Mouse (Mus musculus): ENCODE results near the gene Napsa. TPM values are rescaled to one million over a fixed set of nuclear protein-coding genes. Genes with fewer than 3 reads are reported as not detected.
A peak's percentile ranks its signal among the peaks of the same experiment; 100 is the strongest.

Gene Napsa
- polyA plus RNA-seq, 1 experiment, result 0.26 TPM

DNA sequence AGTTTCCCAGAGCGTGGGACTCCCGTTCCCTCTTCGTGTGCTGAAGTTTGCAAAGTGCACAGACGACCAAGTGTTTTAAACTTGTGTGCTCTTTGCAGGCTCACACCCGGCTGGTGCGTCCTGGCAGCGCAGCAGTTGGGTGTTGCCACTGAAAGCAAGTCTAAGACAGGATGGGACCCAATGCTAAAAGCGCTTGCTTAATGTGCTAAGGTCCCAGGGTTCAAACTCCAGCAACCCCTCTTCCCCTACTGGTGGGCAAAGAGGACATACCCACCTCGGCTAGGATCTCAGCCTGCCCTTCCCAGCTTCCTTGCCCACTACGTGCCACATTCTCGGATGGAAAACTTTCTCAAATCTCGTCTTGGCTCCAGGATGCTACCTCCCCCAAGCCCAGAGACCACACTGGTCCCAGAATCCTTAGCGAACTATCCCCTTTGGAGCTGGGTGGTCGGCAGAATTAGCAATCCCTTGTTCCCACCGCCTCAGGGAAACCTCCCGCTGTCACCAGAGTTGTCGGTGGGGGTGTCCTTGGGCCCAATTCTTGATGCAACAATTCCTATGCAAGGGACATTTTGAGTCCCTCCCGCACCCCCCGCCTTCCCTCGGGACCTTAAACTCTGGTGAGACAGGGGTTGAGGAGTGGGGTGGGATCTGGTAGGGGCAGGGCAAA lies 31.1 kb downstream of the Napsa start:
- 11% methylated on average over 20 of the region's 20 CpGs for WGBS
- H3K27ac ChIP-seq (ENCODE audit: insufficient read depth, low read length), result peak overlapping the region; percentile 32
- no peaks in the 10 kb centered on the region for H3K27me3 ChIP-seq (ENCODE audit: control insufficient read depth, insufficient read depth, low read length)
- H3K4me3 ChIP-seq (replicated peaks; ENCODE audit: insufficient read depth, low read depth, low read length), result no peak overlapping the region
- H3K4me1 ChIP-seq (ENCODE audit: control insufficient read depth, insufficient read depth, low read length), result peaks cover 57% of the 10 kb centered on the region
- TF ChIP-seq CTCF (IDR thresholded peaks at IDR 0.05; ENCODE audit: borderline replicate concordance, insufficient read depth, low read depth, low read length), result no peak
- TF ChIP-seq POLR2A (IDR thresholded peaks at IDR 0.05; ENCODE audit: borderline replicate concordance, insufficient read depth, low read length), result 0 out of 2 replicates have a peak, but pooled peaks have one; percentile 12
- DNase-seq, result peak; percentile 41 to 57

DNA sequence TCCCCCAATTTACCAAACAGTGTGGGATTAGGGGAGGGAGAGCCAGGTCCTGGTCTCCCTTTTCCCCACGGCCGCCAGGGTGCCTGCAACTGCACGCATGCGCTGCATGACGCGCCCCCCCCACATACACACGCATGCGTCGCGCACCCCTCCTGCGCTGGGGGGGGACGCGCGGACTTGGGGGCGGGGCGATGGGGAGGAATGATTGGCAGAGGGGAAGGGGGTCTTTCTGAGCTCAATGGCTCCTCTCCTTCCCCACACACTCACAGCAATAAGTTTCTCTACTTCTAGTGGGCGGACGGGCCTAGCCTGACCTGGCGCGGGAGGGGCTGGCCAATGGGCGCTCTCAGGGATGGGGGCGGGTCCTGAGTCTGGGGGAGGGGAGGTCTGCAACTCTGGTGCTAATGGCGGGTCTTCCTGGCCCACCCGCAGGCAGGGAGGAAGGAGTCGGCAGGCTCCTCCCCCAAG lies 32.0 kb downstream of the Napsa start:
- no peaks in the 10 kb centered on the region for H3K27me3 ChIP-seq (ENCODE audit: control insufficient read depth, insufficient read depth, low read length)

DNA sequence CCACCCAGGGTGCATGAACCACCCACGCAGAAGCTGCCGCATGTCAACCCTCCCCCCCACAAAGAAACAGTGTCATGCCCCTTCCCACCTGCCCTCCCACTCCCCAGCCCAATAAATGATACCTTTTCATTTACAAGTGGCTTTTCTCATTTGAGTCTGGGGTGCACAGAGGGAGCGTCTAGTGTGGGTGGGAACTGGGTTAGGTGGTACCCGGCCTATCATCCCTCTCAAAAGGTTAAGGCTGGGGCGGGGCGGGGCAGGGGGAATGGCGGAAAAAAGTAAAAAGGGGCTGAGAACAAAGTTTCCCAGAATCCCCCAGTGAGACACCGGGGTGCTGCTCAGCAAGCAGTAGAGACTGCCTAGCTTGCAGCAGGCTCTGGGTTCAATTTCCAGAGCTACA lies 32.4 kb downstream of the Napsa start:
- H3K27ac ChIP-seq (ENCODE audit: insufficient read depth, low read length), result no peak overlapping the region
- H3K4me3 ChIP-seq (replicated peaks; ENCODE audit: insufficient read depth, low read depth, low read length), result no peak overlapping the region
- 6% methylated on average over 8 of the region's 8 CpGs for WGBS
- TF ChIP-seq POLR2A (IDR thresholded peaks at IDR 0.05; ENCODE audit: borderline replicate concordance, insufficient read depth, low read length) (no peak), CTCF (IDR thresholded peaks at IDR 0.05; ENCODE audit: borderline replicate concordance, insufficient read depth, low read depth, low read length) (no peak)
- no peaks in the 10 kb centered on the region for H3K27me3 ChIP-seq (ENCODE audit: control insufficient read depth, insufficient read depth, low read length)
- peaks cover 51% of the 10 kb centered on the region for H3K4me1 ChIP-seq (ENCODE audit: control insufficient read depth, insufficient read depth, low read length)
- peak in 1 of 2 experiments; percentile 31 for DNase-seq

More for the DNA sequence above, 32.0 kb downstream of the Napsa start:
- WGBS, result 2% methylated on average over 24 of the region's 25 CpGs
- H3K27ac ChIP-seq (ENCODE audit: insufficient read depth, low read length), result peak overlapping the region; percentile 12; the same call in 1 of the 2 replicates
- peaks cover 55% of the 10 kb centered on the region for H3K4me1 ChIP-seq (ENCODE audit: control insufficient read depth, insufficient read depth, low read length)
- peak; percentile 70 for DNase-seq
- 0 out of 2 replicates have a peak, but pooled peaks have one; percentile 52 for TF ChIP-seq POLR2A (IDR thresholded peaks at IDR 0.05; ENCODE audit: borderline replicate concordance, insufficient read depth, low read length)
- TF ChIP-seq CTCF (IDR thresholded peaks at IDR 0.05; ENCODE audit: borderline replicate concordance, insufficient read depth, low read depth, low read length), result peak; percentile 50; the same call in 1 of the 2 replicates
- H3K4me3 ChIP-seq (replicated peaks; ENCODE audit: insufficient read depth, low read depth, low read length), result no peak overlapping the region

DNA sequence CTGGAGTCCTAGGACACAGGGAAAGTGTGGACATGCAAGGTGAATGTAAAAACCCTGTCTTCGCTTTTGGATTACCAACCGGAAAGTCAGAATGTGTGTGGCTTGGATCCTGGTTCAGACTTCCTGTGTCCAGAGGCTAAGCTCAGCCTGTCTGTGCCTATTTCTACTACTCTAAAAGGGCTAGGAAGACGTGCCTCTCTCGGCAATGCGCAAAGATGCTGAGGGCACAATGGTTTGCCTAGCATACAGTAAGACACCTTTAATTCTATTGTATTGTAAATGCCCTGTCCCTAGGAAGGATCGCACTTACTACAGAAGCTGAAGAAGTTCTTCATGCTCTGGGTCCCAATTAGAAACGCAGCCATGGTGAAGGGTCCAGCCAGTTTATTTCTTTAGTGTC lies 33.3 kb downstream of the Napsa start:
- 0 out of 2 replicates have a peak overlapping the region, but pooled peaks have one; percentile 15 for H3K27ac ChIP-seq (ENCODE audit: insufficient read depth, low read length)
- WGBS, result 42% methylated on average over 7 of the region's 7 CpGs
- peaks cover 42% of the 10 kb centered on the region for H3K4me1 ChIP-seq (ENCODE audit: control insufficient read depth, insufficient read depth, low read length)
- no peak for TF ChIP-seq CTCF (IDR thresholded peaks at IDR 0.05; ENCODE audit: borderline replicate concordance, insufficient read depth, low read depth, low read length)
- no peak for TF ChIP-seq POLR2A (IDR thresholded peaks at IDR 0.05; ENCODE audit: borderline replicate concordance, insufficient read depth, low read length)
- no peak overlapping the region for H3K4me3 ChIP-seq (replicated peaks; ENCODE audit: insufficient read depth, low read depth, low read length)
- no peaks in the 10 kb centered on the region for H3K27me3 ChIP-seq (ENCODE audit: control insufficient read depth, insufficient read depth, low read length)
- peak in 1 of 2 experiments; percentile 44 for DNase-seq

DNA sequence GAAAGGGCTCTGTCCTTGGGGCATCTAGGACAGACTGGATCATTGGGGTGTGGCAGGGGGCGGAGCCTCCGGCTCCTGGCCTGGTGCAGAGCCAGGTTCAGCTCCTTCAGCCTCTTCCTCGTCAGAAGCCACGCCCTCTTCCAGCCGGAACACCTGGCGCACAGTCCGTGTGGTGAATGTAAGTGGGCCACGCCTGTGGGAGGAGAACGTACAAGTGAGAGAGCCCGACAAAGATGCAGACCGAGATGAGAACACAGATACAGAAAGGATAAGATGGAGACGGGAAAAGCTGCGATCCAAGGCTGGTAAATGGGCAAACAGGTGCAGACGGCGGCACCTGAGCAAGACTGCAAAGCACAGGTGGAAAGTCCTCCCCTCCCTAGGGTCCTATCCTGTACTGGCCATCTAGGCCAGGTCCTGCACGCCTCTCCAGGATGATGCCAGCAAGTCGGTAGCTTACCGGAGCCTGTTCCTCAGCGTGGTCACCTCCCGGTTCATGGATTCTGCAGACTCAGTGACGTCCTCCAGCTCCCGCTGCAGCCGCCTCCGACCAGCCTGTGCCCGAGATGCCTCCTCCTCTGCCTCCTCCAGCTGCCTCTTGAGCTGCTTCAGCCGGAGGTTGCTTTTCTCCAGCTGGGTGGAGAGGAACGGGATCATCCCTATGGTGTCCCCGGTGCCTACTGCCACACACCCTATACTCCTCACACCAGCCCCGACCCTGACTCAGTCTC lies 34.2 kb downstream of the Napsa start:
- TF ChIP-seq CTCF (IDR thresholded peaks at IDR 0.05; ENCODE audit: borderline replicate concordance, insufficient read depth, low read depth, low read length), result no peak
- TF ChIP-seq POLR2A (IDR thresholded peaks at IDR 0.05; ENCODE audit: borderline replicate concordance, insufficient read depth, low read length), result no peak
- Histone ChIP-seq H3K27me3 (ENCODE audit: control insufficient read depth, insufficient read depth, low read length) (no peaks in the 10 kb centered on the region), H3K27ac (ENCODE audit: insufficient read depth, low read length) (0 out of 2 replicates have a peak overlapping the region, but pooled peaks have one; percentile 23), H3K4me1 (ENCODE audit: control insufficient read depth, insufficient read depth, low read length) (peaks cover 38% of the 10 kb centered on the region), H3K4me3 (replicated peaks; ENCODE audit: insufficient read depth, low read depth, low read length) (no peak overlapping the region)
- 15% methylated on average over 29 of the region's 29 CpGs for WGBS
- DNase-seq, result peak; percentile 61 to 63

DNA sequence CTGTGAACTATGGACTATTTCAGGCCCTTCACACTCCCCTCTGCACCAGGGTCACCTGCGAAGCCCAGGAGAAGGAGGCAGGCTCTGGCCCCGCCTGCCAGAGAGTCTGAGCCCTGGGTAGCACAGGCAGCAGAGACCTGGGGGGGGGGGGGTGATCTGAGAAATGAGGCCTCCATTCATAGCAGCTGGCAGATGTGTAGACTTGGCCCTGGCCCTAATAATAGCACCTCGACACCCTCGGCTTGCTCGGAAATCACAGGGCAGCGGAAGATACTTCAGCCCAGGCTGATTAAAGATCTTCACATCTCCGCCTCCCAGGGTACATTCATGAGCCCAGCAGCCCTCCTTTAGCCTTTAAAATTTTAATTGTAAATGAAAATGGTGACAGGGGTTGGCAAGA lies 40.0 kb downstream of the Napsa start:
- TF ChIP-seq POLR2A (IDR thresholded peaks at IDR 0.05; ENCODE audit: borderline replicate concordance, insufficient read depth, low read length) (no peak), CTCF (IDR thresholded peaks at IDR 0.05; ENCODE audit: borderline replicate concordance, insufficient read depth, low read depth, low read length) (no peak)
- peaks cover 10% of the 10 kb centered on the region for H3K4me1 ChIP-seq (ENCODE audit: control insufficient read depth, insufficient read depth, low read length)
- H3K27ac ChIP-seq (ENCODE audit: insufficient read depth, low read length), result no peak overlapping the region
- no peaks in the 10 kb centered on the region for H3K27me3 ChIP-seq (ENCODE audit: control insufficient read depth, insufficient read depth, low read length)
- no peak overlapping the region for H3K4me3 ChIP-seq (replicated peaks; ENCODE audit: insufficient read depth, low read depth, low read length)
- WGBS, result 81% methylated on average over 7 of the region's 7 CpGs
- no peak for DNase-seq

DNA sequence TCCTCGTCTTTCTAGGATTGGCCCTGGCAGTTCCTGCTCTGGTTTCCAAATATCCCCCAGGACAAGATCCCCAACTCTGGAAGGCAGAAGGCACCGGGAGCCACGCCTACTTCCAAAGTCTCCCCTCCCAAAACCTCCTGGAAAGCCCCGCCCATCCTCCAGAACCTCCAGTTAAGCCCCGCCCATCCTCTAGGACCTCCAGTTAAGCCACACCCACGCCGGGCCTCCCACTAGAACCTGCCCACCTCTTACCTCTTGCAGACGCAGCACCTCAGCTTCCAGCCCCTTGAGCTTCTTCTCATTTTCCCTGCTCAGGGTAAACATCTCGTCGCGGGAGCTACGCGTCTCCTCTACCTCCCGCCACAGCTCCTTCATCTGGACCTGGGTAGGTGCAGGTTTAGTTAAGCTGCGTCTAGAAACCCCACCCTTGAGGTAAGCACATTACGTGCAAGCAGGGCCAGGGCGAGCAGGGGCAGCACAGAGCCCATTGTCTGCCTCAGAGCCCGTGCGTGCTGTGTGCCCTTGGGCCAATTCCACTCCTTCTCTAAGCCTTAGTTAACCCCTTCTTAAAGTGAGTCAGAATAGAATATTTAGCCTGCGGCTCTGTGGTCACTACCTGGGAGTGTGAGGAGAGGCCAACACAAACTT lies 42.0 kb downstream of the Napsa start:
- TF ChIP-seq CTCF (IDR thresholded peaks at IDR 0.05; ENCODE audit: borderline replicate concordance, insufficient read depth, low read depth, low read length), result no peak
- no peak for TF ChIP-seq POLR2A (IDR thresholded peaks at IDR 0.05; ENCODE audit: borderline replicate concordance, insufficient read depth, low read length)
- 52% methylated on average over 20 of the region's 20 CpGs for WGBS
- no peak overlapping the region for H3K4me3 ChIP-seq (replicated peaks; ENCODE audit: insufficient read depth, low read depth, low read length)
- H3K27ac ChIP-seq (ENCODE audit: insufficient read depth, low read length), result no peak overlapping the region
- no peak for DNase-seq
- peaks cover 16% of the 10 kb centered on the region for H3K4me1 ChIP-seq (ENCODE audit: control insufficient read depth, insufficient read depth, low read length)
- no peaks in the 10 kb centered on the region for H3K27me3 ChIP-seq (ENCODE audit: control insufficient read depth, insufficient read depth, low read length)

Measured in cerebellum, adult 2 months (tissue).